Mouse (Mus musculus) gastrocnemius, adult 18-20 months (tissue): ENCODE measurements around the gene Smarcc1. TPM values are rescaled to one million over a fixed set of nuclear protein-coding genes. Genes with fewer than 3 reads are reported as not detected.
"Not testable (repeated sequence)": the region's sequence is repeated elsewhere in the genome, so short reads cannot be mapped to it uniquely, and the experiment has no call there.

Experiments
- DNase-seq: peaks from one replicate; pipeline ENCODE4 v3.0.0; 2021; ENCODE audit warnings: low spot score
- total RNA-seq, 2 experiments: library from RNA; stranded (reverse); gene quantifications; 2 replicates each; pipeline ENCODE4 v1.2.3; 2021

Smarcc1 gene
- total RNA-seq, 2 experiments from 2014 or later, result 23.4 to 24.3 TPM

GRCm38 (mm10) chr9:110131525-110132197, 14.2 kb downstream of the Smarcc1 start:
- peak; percentile 99 for DNase-seq

DNA sequence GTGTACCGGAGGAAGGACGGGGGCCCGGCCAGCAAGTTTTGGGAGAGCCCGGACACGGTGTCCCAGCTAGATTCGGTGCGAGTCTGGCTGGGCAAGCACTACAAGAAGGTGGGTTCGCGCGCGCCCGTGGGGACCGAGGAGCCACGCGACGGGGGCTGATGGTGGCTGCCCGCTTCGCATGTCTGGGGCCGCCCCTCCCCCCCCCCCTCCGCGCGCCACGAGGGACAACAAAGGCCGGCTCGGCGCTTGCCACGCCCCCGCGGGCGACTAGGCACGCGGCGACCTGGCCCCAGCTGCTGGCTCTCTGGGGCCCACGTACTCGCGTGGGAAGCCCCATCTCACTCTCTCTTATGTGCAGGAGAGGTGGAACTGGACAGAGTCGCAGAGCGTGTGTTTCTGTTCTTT, 14.7 kb downstream of the Smarcc1 start:
- DNase-seq, result no peak

GRCm38 (mm10) chr9:110132921-110133320, 15.4 kb downstream of the Smarcc1 start:
- no peak for DNase-seq

GRCm38 (mm10) chr9:110134176-110134575, 16.7 kb downstream of the Smarcc1 start:
- DNase-seq, result no peak

DNA sequence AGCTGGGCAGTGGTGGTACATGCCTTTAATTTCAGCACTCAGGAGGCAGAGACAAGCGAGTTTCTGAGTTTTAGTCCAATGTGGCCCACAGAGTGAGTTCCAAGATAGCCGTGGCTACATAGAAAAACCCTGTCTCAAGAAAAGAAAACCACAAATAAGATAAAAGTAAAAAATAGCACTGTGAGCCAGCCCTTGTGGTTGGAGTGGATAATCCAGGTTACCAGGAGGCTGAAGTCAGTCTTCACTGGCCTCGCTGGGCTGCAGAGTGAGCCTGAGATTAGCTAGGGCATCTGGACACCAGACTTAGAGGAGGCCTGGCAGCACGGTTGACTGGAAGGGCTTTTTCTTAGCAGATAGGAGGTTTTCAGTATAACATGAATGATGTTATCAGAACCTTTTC, 21.6 kb downstream of the Smarcc1 start:
- no peak for DNase-seq

DNA sequence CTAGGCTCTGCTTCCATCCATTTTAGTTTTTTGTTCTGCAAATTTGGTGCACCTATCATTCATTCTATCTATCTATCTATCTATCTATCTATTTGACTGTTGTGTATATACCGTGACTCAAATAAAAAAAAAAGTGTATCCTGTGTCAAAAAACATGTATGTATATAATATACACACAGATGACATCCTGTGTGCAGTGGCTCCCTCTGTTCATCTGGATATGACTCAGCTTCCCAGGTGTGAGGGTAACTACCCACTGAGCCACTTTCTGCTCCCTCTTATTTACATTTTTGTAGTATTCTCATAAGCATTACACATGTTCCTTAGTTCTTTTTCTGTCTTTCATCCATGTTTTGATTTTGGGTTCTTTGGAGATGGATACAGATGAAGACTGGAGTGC, 24.6 kb downstream of the Smarcc1 start:
- DNase-seq, result no peak

- DNase-seq, result no peak
Measured at GRCm38 (mm10) chr9:110148598-110148997, 31.1 kb downstream of the Smarcc1 start.

DNA sequence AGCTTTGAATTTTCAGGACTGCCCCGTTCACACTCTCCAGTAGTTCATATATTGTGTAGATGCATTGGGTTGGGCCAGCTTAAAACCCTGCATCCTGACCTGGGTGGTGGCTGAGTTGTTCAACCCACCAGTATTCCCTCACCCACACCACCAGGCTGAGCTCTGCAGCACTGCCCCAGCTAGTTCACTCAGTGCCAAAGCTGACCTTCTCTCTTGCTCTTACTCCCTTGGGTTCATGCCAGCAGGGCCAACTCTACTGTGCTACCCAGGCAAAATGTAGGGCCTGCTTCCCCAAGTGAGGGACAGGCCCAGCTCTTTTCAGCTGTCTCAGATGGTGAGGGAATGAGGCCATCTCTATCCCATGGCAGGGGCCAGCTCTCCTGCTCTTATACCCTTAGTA, 41.5 kb downstream of the Smarcc1 start:
- DNase-seq, result no peak

DNA sequence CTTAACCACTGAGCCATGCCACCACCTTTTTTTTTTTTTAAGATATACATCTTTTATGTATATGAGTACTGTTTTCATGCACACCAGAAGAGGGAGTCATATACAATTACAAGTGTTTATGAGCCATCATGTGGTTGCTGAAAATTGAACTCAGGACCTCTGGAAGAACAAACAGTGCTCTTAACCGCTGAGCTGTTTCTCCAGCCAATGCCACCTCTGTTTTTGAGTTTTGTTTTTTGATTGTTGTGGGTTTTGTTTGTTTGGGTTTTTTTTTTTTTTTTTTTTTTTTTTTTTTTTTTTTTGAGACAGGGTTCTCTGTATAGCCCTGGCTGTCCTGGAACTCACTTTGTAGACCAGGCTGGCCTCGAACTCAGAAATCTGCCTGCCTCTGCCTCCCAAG, 43.0 kb downstream of the Smarcc1 start:
- not testable (repeated sequence) for DNase-seq

DNA sequence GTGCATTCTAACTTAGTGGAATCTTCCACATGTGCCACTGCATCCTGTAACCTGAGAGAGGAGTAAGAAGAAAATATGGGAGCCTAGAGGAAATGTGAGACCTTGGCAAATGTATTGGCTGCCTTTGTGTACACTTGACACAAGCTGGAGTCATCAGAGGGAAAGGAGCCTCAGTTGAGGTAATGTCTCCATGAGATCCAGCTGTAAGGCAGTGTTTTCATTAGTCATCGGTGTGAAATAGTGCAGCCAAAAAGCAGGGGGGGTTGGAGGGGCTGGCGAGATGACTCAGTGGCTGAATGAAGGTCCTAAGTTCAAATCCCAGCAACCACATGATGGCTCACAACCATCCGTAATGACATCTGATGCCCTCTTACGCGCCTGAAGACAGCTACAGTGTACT, 44.9 kb downstream of the Smarcc1 start:
- DNase-seq, result no peak

GRCm38 (mm10) chr9:110163071-110163470, 45.6 kb downstream of the Smarcc1 start:
- no peak for DNase-seq

DNA sequence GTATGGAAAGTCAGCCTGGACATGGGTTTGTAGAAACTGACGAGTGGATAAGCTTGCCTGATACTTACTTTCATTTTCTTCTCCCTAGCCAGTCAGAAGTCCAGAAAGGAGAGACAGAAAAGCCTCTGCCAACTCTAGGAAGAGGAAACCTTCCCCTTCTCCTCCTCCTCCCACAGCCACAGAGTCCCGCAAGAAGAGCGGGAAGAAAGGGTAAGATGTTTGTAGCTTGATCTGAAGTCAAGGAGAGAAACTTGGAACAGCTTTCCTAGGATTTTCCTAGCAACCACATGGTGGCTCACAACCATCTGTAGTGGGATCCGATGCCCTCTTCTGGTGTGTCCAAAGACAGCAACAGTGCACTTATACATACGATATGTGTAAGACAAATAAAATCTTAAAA, 53.4 kb downstream of the Smarcc1 start:
- DNase-seq, result peak; percentile 34

GRCm38 (mm10) chr9:110199870-110200269, 82.4 kb downstream of the Smarcc1 start:
- DNase-seq, result no peak

DNA sequence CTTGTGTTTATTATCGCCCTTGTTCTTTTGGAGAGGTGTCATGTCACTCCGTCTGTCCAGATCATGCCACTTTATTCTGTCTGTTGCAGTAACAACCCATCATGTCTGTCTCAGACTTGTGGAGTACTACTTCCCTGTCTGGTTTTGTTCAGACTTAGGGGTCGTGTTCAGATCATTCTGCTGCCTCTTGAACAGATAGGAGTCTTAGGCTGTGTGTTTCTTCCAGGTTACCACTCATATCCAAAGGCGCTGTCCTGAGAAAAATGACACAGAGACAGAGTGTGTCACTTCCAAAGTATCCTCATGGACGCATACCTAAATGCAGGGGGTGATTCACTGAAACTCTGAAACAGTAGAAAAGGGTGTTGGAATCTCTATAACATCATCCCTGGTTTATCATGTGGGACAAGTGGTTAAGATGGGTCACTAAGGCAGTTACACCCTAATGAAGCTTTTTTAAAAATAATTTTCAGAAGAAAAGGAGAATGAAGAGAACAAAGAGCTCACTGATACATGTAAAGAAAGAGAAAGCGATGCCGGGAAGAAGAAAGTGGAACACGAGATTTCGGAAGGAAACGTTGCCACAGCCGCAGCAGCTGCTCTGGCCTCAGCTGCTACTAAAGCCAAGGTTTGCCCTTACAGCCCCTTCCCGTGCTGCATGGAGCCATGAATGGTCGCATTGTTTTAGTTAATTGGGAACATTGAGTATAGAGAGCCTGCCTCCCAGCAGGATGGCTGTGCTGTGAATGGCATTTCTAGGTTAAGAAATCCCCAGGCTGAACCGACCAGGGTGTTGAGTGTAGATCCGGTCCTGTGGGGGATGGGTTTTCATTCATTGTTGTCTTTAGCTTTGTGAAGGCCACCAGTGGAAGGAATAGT, 88.3 kb downstream of the Smarcc1 start:
- no peak for DNase-seq

DNA sequence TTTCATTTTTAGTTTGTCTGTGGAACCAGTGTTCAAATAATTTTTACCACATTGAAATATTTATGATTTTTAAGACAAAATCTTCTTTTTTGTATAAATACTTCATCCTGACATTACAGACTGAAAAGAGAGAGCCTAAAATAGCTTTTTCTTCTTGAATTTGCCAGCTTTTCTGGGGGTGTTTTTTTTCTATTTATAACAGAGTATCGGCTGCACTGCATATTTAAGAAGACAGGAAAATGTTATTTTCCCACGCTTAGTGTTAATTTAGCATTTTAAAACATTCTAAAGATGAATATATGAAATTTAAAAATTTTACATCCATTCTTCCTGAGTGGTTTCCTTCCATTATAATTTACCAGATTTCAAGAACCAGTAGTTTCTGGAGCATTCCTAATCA, 88.9 kb downstream of the Smarcc1 start:
- no peak for DNase-seq

DNA sequence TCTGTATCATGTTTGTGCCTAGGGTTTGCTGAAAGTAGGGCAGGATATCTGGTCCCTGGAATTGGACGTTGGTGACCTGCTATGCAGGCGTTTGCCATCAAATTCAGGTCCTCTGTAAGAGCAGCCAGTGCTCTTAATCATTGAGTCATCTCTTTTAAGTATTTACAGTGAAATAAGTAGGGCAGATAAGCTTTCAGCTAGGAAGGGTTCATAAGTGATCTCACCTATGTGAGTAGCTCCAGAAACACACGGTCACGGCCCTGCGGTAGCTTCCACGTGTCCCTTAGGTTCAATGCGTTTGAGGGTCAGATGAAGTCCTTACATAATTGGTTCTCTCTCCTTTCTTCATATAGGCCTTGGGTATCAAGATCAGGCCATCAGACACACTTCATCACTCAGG, 90.8 kb downstream of the Smarcc1 start:
- no peak for DNase-seq

DNA sequence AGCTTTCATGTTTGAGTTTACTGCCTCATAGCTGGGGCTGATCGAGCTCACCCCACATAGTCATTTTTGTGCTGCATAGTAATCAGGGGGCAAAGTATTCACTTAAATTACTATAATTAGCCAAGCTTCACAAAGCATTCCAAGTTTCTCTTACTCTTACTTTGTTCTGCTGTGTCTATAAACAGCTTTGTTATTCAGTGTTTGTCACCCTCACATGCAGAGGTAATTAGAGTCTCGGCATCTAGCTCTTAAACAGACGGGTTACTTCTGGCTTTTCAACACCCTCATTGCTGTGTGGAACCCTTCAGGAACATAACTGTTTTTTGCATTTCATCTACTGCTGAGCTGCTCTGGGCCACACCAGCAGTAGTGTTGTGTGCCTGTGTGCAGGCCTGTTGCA, 91.5 kb downstream of the Smarcc1 start:
- DNase-seq, result no peak

GRCm38 (mm10) chr9:110224273-110224672, 106.8 kb downstream of the Smarcc1 start:
- DNase-seq, result no peak

DNA sequence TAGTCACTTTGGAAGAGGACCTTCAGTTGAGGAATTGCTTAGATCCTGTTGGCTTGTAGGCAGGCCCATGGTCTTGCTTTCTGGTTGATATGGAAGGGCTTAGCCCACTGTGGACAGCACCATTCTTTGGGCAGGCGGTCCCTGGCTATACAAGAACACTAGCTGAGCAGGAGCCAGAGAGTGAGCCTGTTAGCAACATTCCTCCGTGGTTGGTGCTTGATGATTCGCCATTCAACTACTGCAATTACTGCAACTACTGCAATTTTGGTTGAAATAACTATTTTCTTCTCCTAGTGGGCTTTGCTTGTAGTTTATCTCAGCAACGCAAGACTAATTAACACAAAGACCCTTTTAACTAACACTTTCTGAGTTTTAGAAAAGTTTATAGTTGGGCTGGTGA, 108.7 kb downstream of the Smarcc1 start:
- no peak for DNase-seq

DNA sequence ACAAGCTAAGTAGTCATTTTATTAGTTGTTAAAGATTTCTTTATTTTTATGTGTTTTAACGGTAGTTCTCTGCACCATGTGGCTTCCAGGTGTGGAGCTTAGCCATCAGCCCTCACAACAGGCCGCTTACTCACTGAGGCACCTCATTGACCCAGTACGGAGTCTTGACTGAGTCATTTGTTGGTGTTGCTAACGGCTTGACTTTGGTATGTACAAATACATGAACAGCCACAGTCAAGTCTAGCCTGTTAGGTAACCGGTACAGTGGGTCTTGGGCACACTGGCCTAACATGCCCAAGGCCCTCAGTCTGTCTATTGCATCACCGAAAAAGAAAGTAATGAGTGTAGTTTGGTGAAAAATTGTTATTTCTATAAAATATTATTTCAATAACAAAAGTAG, 111.2 kb downstream of the Smarcc1 start:
- no peak for DNase-seq

DNA sequence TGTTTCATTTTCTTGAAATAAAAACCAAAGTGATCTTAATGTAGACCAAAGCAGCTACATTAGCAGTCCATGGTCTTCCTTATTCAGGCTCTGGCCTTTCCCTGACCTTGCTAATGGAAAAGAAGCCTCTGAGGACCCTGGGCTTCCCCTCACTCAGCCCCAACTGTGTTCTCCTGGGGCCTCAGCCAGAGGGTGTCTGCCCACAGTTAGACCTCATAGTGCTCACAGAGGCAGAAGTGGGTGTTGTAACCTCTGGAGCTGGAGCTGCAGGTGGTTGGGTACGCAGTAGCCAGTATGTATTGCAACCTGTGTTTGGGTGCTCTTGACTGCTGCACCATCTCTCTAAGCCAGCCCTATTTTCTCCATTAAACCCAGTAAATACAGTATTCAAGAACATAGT, 111.6 kb downstream of the Smarcc1 start:
- DNase-seq, result no peak

GRCm38 (mm10) chr9:110229566-110230248, 112.2 kb downstream of the Smarcc1 start:
- DNase-seq, result no peak
